Mouse (Mus musculus) A20 (cell line): ENCODE measurements at regions not wholly inside any gene's neighbourhood (a gene's known extent, or its start where the extent isn't known, plus 50 kb on each side); places are given as distances from the start of the nearest gene placed in this dataset.

Experiments used
- DNase-seq: peaks from one replicate; pipeline ENCODE4 v3.0.0-alpha.2; 2011; ENCODE audit warnings: low read depth, low spot score

DNA sequence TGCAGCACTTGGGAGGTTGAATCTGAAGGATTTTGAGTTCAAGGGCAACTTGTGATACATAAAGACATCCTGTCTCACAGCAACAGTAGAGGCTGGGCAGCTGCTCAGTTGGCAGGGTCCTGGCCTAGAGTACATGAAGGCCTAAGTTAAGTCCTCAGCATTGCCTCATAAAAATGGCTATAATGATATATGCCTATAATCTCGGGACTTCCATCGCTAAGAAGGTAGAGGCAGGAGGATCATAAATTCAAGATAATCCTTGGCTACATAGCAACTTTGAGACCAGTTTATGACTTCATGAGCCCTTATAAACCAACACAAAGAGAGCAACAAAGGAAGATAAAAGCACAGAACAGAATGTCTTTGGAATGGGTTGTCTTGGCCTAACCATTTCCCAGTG, 570.0 kb upstream of the Auts2 start:
- no peak for DNase-seq

DNA sequence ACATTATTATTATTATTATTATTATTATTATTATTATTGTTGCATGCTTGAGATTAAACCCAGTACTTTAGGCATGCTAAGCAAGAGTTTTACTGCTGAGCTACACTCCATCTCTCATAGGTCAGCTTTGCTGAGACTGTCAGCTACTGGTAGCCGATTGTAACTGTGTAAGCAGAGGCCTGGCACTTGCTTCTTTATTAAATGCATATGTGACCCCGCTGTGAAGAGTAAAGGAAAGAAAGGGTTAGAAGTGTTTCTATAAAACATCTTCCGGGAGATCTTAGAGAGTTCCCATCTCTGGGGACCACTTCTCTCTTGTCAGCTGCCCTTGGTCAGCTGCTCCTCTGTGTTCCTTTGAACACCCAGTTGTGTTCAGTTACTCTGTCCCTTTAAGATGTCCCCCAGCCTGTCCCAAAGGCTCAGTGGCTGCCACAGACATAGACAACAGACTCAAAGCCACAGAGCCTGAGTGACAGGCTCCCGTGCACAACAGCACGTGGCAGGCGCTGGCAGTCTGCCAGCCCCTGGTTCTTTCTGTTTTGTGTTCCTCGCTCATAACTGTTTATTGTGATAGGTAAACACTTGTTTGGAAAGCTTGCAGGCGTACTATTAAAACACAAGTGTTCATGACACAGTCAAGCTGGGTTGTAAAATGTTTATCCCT, 563.7 kb upstream of the Auts2 start:
- DNase-seq = no peak

DNA sequence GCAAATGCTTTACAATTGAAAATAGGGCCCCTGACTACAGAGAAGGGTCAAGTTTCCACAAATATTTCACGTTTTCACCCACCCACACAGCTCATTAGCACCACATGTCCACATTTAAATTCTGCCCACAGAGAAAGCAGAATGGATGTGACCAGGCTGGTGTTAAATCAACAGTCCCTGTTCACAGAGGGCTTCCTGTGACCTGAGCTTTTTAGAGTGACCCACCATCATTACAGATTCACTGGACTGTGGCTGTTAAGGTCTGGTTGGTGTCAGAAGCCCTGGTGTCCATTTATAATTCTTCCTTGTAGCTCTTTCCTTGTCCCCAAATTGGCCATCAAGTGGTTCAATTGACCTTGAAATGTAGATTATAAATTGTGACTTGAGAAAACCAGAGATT, 553.2 kb upstream of the Auts2 start:
- no peak for DNase-seq

DNA sequence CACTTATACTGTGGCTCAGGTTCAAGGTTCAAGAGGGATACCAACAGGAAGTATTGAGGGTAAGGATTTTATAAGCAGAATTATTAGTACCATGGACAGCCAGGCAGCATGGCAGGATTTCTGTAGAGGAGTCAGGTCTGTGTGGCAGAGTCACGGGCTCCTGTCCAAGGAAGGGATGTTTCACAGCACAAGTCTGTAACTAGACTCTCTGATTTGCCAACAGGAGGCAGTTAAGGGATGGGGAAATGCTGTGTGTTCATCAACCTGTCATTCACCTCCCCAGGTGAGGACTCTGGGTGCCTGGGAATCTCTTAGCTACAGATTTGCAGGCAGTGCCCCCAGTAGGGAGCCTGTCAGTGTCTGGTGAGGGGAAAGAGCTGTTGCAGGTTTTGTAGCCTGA, 541.7 kb upstream of the Auts2 start:
- no peak for DNase-seq

DNA sequence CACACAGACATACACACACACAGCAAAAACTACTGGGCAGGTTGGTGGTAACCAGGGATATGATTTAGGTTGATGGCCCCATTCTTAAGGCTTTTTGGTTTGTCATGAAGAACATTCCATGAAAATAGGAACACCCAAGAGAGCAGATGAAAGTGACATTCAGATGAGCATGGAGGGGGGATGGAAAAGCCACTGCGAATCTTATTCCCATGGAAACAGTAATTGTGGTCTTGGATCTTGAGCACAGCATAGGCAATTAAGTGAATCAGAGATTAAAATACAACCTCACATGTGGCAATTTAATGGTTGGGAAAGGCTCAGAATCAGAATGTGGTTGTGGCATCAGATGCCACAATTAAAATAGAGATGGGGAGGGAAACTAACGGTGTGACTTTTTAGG, 537.6 kb upstream of the Auts2 start:
- no peak for DNase-seq

DNA sequence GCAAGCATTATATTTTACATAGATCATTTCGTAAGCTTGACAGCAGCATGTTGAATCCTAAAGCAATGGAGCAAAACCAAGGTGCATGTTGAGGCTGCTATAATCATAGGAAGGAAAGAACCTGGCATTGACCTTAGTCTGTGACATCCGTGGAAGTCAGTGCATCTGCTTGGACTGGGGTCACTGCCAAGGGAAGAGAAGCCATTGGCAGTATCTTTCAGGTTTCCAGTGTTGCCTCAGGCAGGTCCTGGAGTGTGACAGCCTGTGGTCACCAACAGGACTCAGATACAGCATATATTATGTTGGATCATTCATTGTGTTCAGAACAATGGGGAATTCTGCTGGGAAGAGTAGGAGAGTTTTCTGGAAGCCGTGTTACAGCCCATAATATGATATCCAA, 535.8 kb upstream of the Auts2 start:
- DNase-seq = no peak

DNA sequence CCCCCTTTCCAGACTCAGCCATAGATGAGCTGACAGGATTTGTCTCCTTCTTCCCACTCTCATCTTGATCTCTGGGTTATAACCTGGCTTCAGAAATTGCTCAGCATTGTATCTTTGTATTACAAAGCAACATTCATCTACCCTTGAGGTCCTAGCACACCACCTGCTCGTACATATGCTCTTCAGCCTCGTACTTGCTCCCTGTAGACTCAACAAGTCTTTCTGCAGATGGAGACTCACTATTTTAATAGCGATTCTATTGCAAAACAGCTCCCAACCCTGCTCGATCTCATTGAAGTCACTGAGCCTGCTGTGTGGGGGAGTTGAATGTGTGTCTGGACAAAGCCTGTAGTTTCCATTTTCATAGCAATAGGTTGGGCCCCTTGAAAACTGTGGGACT, 535.2 kb upstream of the Auts2 start:
- DNase-seq = no peak

DNA sequence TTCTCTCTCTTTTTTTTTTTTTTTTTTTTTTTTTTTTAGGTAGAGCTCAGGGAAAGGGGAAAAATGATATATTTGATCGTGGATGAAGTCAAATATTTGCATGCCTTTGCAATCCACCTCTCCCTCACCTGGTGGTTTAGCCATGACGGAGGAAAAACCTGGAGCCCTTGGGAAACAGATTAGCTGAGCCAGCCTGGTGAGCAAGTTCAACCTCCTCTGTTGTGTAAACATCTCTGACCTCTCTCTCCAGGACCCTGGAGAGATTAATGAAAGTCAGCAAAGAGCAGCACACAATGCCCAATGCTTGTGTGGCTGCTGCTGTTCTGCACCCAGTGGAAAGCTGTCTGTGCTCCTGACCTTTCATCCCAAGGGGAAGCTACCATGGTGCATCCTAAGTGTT, 530.2 kb upstream of the Auts2 start:
- DNase-seq = no peak

DNA sequence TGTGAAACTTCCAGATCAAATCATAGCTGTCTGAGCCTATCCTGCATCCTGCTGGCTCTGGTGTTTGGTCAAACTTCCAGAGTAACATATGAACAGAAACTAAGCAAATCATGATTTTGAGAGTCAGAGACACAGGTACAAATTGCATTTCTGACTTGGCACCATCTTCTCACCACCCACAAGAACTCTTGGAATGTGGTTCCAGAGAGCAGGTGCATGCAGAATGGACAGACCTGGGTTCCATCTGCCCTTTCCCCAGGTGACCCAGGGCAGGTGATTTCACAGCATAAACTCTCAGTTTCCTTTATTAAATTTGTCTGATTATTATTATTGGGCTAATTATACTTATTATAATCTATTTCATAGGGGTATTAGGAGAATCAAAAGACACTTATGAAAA, 527.0 kb upstream of the Auts2 start:
- no peak for DNase-seq

DNA sequence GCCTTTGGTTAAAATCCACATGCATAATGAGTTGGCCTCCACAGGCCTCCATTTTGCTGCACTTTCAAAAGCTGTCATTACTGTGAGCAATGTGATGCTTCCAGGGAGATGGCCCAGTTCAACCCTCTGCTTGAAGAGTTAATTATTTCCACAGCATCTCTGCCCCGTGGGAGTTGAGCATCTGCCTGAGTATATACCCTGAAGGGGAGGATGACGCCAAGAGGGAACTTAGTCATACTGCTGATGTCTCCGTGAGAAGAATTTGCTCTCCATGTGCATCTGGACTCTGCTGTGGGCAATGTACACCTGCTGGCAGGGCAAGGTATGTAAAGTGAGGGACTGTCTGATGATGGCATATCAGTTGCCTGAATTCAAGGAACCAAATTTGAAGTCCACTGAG, 519.3 kb upstream of the Auts2 start:
- no peak for DNase-seq

DNA sequence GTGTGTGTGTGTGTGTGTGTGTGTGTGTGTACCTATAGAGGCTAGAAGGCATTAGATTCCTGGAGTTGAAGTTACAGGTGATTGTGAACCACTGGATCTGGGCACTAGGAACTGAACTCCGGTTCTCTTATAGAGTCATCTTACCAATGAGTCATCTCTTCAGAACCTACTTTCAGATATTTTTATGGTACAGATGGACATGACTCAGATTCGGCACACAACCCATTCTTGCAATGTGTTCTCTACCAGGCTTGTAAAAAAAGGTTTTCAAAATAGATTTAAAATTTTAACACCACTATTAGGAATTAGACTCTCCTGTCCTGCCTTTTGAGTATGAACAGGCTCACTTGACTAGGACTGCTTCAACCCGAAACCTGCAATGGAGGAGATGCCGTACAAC, 504.3 kb upstream of the Auts2 start:
- no peak for DNase-seq

DNA sequence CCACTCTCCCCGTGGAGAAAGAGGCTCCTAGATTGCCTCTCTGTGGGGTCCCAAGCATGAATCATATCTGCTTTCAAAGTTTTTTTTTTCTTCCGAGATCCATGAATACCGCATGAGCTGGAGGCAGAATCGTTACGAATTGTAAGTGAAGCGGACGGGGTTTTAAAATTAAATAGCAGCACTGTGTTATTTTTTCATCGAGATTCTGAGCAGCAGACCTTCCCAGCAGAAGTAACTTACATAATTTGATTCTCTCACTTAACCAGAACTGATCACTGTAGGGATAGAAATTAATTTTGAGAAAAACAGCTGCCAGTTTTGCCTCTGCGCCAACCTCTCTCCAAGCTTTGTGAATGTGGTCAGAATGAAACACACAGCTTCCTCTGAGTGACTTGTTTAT, 502.5 kb upstream of the Auts2 start:
- DNase-seq = no peak

DNA sequence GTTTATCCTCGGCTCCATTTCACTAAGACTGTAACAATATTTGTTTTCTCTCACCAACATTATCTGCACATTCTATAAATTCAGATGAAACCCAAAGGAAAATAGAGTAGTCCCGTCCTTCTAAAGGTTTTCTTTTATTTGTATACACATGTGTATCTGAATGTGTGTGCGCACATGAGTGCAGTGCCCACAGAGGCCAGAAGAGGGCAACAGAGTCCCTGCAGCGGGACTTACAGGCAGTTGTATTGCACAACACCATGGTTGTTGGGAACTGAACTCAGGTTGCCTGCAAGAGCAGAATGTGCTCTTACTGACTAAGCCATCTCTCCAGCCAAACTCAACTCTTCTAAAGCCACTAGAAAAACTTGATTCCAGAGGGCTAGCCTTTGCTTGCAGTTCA, 484.4 kb upstream of the Auts2 start:
- DNase-seq = no peak

DNA sequence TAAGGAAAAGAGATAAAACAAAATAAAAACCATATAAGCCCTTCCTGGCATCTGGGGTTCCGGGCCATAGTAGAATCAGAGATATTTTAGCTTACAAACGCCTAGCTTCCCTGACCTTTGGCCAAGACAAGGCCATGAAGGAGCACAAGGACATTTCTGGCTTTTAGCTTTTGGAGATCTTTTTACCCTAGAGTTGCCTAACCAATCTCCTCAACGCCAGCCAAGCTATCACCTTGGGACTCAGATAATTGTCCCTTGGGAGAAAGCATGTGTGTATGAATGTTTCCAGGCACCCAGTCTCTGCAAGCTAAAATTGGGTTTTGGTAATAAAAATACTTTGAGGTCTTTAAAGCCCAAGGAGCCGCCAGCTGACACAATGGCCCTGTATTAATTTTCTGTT, 482.0 kb upstream of the Auts2 start:
- no peak for DNase-seq

DNA sequence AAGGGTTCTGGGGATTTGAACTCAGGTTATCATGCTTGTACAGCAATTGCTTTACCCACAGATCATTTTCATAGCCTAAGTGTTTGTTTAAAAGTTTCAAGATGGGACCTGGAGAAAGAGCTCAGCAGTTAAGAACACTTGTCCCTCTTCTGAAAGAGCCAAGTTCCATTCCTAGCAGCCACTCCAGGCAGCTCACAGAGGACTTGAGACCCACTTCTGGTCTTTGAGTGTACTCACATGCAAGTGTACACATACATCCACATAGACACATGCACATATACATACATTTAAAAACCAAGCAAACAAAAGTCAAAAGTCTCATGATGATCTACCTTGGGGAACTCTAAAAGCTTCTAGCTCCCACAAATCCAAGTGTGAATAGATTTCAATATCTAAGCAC, 477.7 kb upstream of the Auts2 start:
- DNase-seq = no peak

DNA sequence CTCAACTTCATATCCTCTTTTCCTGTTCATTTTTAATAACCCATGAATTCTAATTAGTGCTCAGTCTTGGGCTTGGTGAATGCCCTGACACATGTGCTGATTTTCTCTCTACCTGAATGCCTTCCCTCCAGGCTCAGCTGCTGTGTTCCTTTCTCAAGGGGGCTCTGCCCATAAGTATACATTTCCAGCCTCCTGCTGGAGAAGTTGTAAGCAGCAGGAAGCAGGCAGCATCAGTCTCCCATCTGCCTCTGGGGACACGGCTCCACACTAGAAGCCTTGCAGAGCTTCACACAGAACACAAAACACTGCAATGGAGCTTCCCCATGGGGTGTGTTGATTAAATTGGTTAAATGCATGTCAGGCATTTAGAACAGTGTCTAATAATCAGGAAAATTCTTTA, 477.0 kb upstream of the Auts2 start:
- DNase-seq = no peak

DNA sequence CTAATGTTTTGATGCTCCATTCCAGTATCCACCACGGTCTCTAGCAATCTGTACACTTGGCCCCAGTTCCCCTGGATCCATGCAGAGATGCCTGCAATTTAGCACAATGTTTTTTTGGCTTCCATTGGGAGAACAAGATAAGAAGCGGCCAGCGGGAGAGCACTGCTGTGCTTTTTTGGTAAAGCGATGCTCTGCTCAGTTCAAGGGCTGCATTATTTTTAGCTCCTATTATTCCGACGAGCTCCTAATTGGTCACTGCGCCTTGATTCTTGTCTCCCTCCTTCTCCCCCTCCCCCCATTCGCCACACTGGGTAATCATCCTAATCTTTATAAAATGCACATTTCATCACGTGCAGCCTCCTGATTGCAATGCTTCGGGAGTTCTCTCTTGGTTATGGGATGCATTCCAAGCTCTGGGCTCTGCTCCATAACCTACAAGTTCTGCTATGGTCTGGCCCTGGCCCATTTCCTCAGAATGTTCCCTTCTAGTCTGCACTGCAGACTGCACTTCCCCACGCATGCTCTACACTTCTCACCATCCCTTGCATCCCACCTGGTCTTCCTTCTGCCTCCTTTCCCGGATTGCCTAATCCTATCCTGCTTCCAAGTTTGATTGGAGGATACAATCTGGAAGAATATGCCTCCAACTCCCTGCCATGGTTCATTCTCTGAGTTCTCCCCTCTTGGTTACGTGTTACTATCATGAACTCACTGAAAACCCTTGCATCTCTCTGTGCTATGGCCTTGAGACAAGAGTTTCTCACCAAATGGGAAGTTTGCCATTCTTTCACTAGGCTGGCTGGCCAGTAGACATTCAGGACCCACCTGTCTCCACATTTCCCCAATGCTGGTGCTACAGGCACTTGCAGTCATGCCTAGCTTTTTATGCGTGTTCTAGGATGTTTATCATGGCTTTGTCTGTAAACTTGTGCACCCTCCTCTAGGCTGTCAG, 467.8 kb upstream of the Auts2 start:
- no peak for DNase-seq

DNA sequence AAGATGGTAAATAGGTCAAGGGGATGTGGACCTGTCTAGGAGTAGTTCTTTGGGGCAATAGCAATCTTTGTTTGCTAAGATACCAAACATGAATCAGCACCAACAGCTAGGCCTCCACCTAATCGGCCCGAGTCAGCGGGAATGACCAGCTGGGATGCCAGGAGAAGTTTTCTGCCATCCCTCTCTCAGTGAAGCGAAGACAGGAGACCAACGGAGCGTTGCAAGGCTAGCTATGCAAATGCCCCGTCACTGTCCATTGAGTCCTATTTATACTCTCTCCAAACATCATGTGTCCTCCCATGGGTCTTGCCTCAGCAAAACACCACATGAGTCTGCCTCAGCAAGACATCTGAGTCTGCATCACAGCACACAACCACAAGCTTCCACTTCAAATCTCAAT, 439.7 kb upstream of the Auts2 start:
- no peak for DNase-seq

DNA sequence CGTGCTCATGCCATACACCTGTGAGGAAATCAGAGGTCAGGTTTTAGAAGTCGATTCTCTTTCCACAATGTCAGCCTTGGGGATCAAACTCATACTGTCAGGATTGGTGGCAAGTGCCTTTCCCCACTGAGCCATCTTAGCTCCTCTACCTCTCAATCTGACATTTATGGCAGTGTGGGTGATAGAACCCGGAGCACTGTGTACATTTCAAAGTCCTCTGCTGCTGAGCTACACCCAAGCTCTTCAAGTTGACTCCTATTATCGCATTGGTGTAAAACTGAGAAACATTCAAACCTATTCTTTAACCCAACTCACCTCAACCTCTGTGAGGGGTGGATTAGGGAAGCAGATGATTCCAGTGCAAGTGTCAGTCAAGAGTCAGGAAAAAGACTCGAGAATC, 435.9 kb upstream of the Auts2 start:
- no peak for DNase-seq

DNA sequence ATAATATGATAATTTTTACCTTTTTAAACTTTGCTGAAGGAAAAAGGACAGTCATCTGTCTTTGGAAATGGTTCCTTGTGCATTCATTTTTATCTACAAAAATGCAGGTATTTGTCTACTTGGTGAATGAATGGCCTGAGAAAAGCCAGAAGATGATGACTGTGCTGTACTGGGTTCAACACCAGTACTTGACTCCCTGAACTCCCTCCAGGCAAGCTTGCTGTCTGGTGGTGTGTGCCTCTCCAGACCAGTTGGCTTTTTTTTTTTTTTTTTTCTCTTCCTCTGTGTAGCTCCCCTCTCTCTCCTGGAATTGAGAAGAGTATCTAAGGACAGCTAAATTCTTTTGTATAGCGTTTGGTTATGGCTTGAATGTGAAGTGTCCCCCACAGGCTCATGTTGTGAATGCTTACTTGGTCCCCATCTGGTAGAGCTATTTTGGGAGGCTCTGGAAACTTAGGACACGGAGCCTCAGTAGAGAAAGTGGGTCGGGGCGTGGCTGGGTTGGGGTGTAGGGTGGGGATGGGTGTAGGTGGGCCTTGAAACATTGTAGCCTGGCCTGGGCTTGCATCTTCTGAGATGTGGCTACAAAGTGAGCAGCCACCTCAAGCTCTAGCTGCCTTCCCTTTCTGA, 432.3 kb upstream of the Auts2 start:
- DNase-seq = no peak

DNA sequence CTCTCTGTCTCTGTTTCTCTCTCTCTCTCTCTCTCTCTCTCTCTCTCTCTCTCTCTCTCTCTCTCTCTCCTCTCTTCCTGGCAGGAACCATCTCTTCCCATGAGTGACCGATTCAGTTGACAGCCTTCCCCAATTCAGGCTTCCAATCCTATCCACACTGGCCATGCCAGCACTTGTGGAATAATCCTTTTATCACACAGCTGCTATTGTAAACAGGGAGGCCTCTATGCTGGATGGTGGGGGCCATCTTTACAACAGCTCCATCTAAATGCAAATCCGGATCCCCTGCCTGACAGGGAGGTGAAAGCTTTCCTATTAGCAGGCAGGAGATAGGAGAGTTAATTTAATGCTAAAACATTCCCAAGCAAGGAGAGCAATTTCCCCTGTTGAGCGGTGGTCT, 431.7 kb upstream of the Auts2 start:
- DNase-seq = no peak

DNA sequence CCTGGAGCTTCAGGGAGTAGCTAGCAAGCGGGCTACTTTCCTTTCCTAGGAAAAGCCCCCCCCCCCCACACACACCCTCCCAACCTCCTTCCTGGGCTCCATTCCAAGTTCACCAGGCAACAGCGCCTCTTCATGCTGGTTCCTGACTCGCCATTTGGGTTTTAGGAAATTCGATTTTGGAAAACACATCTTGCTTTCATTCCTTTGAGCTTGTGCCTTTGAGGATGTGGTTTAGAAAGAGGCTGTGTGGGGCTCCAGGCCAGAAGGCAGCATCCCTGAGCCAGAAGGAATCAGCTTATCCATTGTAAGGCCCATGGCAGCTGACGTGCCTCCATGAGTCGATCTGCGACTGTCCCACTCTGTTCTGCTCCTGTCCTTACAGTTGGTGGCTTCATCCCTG, 427.9 kb upstream of the Auts2 start:
- DNase-seq = no peak

DNA sequence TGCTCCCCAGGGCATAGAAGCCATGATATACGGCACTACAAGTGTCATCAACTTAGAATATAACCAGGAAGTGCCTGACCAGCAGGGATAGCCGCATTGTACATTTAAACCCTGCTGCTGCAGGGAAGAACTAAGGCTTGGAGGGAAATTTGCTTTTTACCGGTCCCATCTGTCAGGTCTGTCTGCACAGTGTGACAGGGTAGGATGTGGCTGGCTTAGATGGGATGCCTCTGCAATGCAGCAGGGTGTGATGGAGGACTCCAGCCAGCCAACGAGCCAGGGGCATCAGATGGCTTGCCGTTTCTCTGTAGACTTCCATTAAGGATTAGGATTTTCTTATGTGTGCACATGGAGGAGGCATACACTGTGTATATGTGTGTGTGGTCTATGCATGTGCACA, 426.2 kb upstream of the Auts2 start:
- DNase-seq = no peak
